Mouse (Mus musculus) liver, embryonic 14.5 days (tissue): ENCODE measurements around the gene Golga1.

ENCODE experiments used
- CTCF ChIP-seq: IDR thresholded peaks from 2 replicates; pipeline ENCODE4 v1.5.1; 2016; ENCODE audit warnings: antibody characterized with exemption, low read depth, control low read depth
- EP300 ChIP-seq: IDR thresholded peaks from 2 replicates; pipeline ENCODE4 v1.6.1; 2016; ENCODE audit warnings: antibody characterized with exemption, low read depth

- TF ChIP-seq EP300 (no peak), CTCF (no peak)
Measured at GRCm38 (mm10) chr2:38975941-38976805, 89.2 kb downstream of the Golga1 start.
